Mouse (Mus musculus): Measurements from ENCODE around the gene Syngap1.

GRCm38 (mm10) chr17:26933419-26933818 is 7.6 kb upstream of the Syngap1 start:
- no peak for TF ChIP-seq MYOG (IDR thresholded peaks at IDR 0.05; ENCODE audit: control insufficient read depth, extremely low read depth, insufficient read length)
- TF ChIP-seq CTCF (IDR thresholded peaks at IDR 0.05; ENCODE audit: control insufficient read depth, insufficient read depth, insufficient read length): no peak
- no peak for TF ChIP-seq MAX (IDR thresholded peaks at IDR 0.05)
- no peak for TF ChIP-seq USF1 (IDR thresholded peaks at IDR 0.05; ENCODE audit: low read depth)
- TF ChIP-seq FOSL1 (IDR thresholded peaks at IDR 0.05; ENCODE audit: insufficient read depth, low read length, poor library complexity, severe bottlenecking): no peak
- no peak for TF ChIP-seq CEBPB (IDR thresholded peaks at IDR 0.05; ENCODE audit: low read depth)
- no peak for TF ChIP-seq MYOD1 (IDR thresholded peaks at IDR 0.05; ENCODE audit: control insufficient read depth, insufficient read length, low read depth)
